Mouse (Mus musculus) neural tube, embryonic 13.5 days (tissue): ENCODE measurements around the gene Stk4. TPM values are rescaled to one million over a fixed set of nuclear protein-coding genes. Genes with fewer than 3 reads are reported as not detected.
A peak's percentile ranks its signal among the peaks of the same experiment; 100 is the strongest.

ENCODE experiments used
- ATAC-seq: fragments of 200-750 bp; cut with Nextera tagmentation; 2 replicates; pipeline ENCODE4 v1.8.0; 2017; ENCODE audit warnings: low read depth, mild to moderate bottlenecking, moderate TSS enrichment, moderate library complexity
- H3K27ac ChIP-seq: fragments of 300-500 bp; sonication (generic); replicated peaks from 2 replicates; pipeline ENCODE4 v1.5.1; 2015; ENCODE audit warnings: moderate library complexity, mild to moderate bottlenecking, inconsistent platforms
- H3K27me3 ChIP-seq: fragments of 300-500 bp; sonication (generic); 2 replicates; pipeline ENCODE4 v1.6.1; 2015; ENCODE audit warnings: mild to moderate bottlenecking, inconsistent platforms
- H3K36me3 ChIP-seq: fragments of 300-500 bp; sonication (generic); 2 replicates; pipeline ENCODE4 v1.6.1; 2015; ENCODE audit warnings: mild to moderate bottlenecking, inconsistent platforms
- H3K4me1 ChIP-seq: fragments of 300-500 bp; sonication (generic); replicated peaks from 2 replicates; pipeline ENCODE4 v1.6.1; 2015; ENCODE audit warnings: inconsistent platforms
- H3K4me2 ChIP-seq: fragments of 300-500 bp; sonication (generic); 2 replicates; pipeline ENCODE4 v1.6.1; 2015; ENCODE audit warnings: inconsistent platforms, mild to moderate bottlenecking, moderate library complexity
- H3K4me3 ChIP-seq: fragments of 300-500 bp; sonication (generic); 2 replicates; pipeline ENCODE4 v1.5.1; 2015; ENCODE audit warnings: mild to moderate bottlenecking, inconsistent platforms
- H3K9ac ChIP-seq: fragments of 300-500 bp; sonication (generic); 2 replicates; pipeline ENCODE4 v1.6.1; 2015; ENCODE audit warnings: moderate library complexity, mild to moderate bottlenecking, inconsistent platforms
- H3K9me3 ChIP-seq: fragments of 300-500 bp; sonication (generic); 2 replicates; pipeline ENCODE4 v1.6.1; 2016; ENCODE audit warnings: inconsistent platforms
- WGBS: fragments of 180-500 bp; shearing (Covaris S2); methylation state at CpG from one replicate; pipeline ENCODE4 v1.1.7; 2015; 5-methylcytosine and 5-hydroxymethylcytosine counted together
- polyA plus RNA-seq: library from polyadenylated mRNA; unstranded; fragments of >200 nt; fragmentation: Nextera tagmentation; extraction: Ambion mirVana; gene quantifications from 2 replicates; pipeline ENCODE4 v1.2.1, GENCODE M21; 2015

Stk4 gene
- 19.4 and 21.2 TPM in 2 replicates for polyA plus RNA-seq

DNA sequence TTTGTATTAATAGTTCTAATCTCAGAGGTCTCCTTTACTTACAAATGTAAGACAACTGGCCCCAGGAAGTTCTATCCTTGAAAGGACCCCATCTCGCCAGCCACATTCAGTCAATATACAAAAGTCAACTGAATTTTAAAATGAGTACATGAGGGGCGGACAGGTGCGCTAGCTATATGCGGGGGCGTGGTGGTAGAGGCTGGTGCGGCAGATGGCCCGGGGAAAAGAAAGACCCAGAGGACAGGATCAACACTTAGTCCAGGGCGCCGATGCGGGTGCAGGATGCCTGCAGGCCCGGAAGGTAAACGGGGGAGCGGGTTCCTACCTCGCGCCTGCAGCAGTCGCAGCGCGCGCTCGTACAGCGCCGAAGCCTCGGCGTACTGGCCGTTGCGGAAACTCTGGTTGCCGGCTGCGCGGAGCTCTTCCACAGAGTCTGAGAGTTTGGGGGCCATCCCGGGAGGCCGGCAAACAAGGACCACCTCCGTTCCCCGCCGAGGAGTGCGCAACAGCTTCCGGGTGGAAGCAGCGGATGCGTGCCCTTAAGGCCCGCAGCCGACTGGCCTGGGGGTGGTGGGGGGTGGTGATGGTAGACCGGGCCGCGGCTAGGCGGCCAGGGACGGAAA is at the start of gene Stk4:
Gene Stk4, plus strand, starts transcription at position 181 of the 623 bp plus-strand sequence.
- Histone ChIP-seq H3K27ac (peak within 1 kb of the TSS; percentile 87), H3K9me3 (no peaks in the 10 kb centered on the region), H3K36me3 (peaks cover 18% of the 10 kb centered on the region), H3K4me3 (peak within 1 kb of the TSS; percentile 96), H3K9ac (peak within 1 kb of the TSS; percentile 92), H3K27me3 (no peaks in the 10 kb centered on the region), H3K4me2 (peak within 1 kb of the TSS; percentile 94), H3K4me1 (peaks cover 38% of the 10 kb centered on the region)
- WGBS: under 1% methylated on average over 45 of the region's 45 CpGs
- peak; percentile 45 for ATAC-seq

DNA sequence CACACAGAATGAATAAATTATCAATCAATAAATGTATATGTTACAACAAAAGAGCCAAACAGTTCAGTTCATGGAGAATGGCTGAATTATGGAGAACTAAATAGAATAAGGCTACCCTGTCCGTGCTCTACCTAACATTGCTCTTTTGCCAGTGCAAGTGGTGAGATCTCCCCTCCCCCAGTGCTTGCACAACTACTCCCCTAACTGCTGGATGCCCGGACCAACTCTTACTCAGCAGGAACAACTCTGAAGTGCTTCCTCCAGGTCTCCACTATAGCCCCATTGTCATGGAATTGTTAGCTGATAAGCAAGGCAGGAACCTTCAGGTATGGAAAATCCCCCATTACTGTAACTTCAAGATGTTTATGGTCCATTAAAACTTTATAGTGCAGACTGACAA is 48.0 kb upstream of the Stk4 start:
- no peak overlapping the region for H3K4me3 ChIP-seq
- no peaks in the 10 kb centered on the region for H3K4me1 ChIP-seq
- no peak for ATAC-seq
- WGBS: 56% methylated on average over 2 of the region's 2 CpGs
- H3K27me3 ChIP-seq: no peaks in the 10 kb centered on the region
- no peak overlapping the region for H3K4me2 ChIP-seq
- H3K9ac ChIP-seq: no peak overlapping the region
- no peak overlapping the region for H3K27ac ChIP-seq
- H3K36me3 ChIP-seq: peaks cover 29% of the 10 kb centered on the region
- no peaks in the 10 kb centered on the region for H3K9me3 ChIP-seq

DNA sequence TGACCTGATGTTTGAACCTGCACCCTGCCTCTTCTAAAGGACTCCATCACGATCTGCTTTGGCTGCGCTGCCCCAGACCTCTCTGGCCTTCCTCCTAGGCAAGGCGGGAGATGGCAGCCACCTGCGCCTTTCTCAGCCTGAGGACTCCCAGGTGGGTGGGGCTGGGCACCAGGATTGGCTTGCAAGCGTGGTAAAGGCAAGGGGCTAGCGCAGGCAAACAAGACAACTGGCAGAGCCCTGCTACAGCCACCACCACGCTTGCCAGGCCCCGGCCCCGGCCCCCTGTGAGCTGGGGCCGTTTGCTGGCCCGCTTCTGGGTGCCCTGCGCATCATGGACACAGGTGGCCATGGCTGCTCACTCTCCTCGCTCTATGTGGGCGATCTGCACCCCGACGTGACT is 45.0 kb upstream of the Stk4 start, which contains the start of gene Pabpc1l:
Gene Pabpc1l, plus strand, starts transcription at position 301 of the 400 bp plus-strand sequence.
- no peak within 1 kb of the TSS for H3K9ac ChIP-seq
- H3K4me1 ChIP-seq: no peaks in the 10 kb centered on the region
- no peak within 1 kb of the TSS for H3K27ac ChIP-seq
- H3K9me3 ChIP-seq: no peaks in the 10 kb centered on the region
- H3K4me3 ChIP-seq: no peak within 1 kb of the TSS
- H3K36me3 ChIP-seq: 0 out of 2 replicates have a peak, but pooled peaks cover 2% of the 10 kb centered on the region
- H3K27me3 ChIP-seq: no peaks in the 10 kb centered on the region
- no peak within 1 kb of the TSS for H3K4me2 ChIP-seq
- 88% methylated on average over 16 of the region's 16 CpGs for WGBS
- no peak for ATAC-seq

DNA sequence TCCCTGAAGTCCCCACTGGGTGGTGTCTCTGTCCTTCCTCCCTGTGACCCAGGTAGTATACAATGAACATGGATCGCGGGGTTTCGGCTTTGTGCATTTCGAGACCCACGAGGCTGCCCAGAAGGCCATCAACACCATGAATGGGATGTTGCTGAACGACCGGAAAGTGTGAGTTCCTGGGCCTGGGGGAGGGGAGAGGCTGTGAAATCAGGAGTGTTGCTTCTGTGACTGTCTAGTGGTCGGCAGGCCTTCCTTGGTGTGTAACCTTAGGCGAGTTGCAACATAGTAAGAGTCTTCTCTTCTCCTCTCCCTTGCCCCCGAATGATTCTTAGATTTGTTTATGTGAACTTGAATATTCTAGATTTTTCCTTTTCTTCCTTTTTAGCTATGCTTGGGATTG is 39.0 kb upstream of the Stk4 start:
- Histone ChIP-seq H3K27me3 (no peaks in the 10 kb centered on the region), H3K36me3 (no peaks in the 10 kb centered on the region)

DNA sequence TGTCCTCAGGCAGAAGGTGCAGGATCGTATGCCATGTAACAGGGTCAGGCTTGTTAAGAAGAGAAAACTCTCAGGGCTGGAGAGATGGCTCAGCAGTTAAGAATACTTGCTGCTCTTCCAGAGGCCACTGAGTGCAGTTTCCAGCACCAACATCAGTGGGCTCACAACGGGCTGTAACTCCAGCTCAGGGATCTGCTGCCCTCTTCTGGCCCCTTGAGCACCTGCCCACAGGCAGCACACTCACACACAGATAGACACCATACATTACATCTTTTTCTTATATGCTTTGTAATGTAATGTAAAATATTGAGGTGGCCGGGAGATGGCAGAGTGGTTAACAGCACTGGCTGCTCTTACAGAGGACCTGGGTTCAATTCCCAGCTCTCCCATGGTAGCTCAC is 37.1 kb upstream of the Stk4 start:
- no peaks in the 10 kb centered on the region for H3K9me3 ChIP-seq
- H3K27me3 ChIP-seq: no peaks in the 10 kb centered on the region
- no peak overlapping the region for H3K27ac ChIP-seq
- H3K4me2 ChIP-seq: no peak overlapping the region
- H3K4me3 ChIP-seq: no peak overlapping the region
- ATAC-seq: no peak
- H3K36me3 ChIP-seq: no peaks in the 10 kb centered on the region
- H3K9ac ChIP-seq: no peak overlapping the region
- H3K4me1 ChIP-seq: no peaks in the 10 kb centered on the region
- WGBS: 95% methylated on average over 3 of the region's 3 CpGs

More for the DNA sequence above, 39.0 kb upstream of the Stk4 start:
- ATAC-seq: no peak
- WGBS: 69% methylated on average over 10 of the region's 10 CpGs
- Histone ChIP-seq H3K9ac (no peak overlapping the region), H3K4me2 (no peak overlapping the region), H3K27ac (no peak overlapping the region), H3K4me3 (no peak overlapping the region), H3K9me3 (no peaks in the 10 kb centered on the region), H3K4me1 (no peaks in the 10 kb centered on the region)

DNA sequence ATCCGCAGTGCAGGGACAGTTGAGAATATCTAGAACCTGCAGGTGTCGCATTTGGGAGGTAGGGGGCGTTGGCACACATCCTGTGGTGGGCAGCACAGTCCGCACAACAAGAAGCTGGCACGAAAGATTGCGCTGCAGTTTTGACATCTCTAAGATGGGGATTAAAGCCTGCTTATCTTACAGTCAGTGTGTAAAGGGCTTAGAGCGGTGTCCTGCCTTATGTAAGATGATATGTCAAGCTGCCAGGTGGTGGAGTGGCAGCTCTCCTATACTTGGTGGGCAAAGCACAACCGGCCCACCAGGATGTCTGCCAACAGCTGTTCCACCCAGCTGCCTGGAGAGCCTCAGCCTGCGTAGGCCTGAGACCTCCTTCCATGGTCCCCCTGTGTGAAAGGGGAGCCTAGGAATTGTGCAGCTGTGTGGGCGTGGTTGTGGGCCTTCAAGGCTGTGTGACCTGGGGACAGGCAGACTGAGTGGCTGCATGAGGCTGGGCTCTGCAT is 33.6 kb upstream of the Stk4 start:
- H3K9me3 ChIP-seq: no peaks in the 10 kb centered on the region

DNA sequence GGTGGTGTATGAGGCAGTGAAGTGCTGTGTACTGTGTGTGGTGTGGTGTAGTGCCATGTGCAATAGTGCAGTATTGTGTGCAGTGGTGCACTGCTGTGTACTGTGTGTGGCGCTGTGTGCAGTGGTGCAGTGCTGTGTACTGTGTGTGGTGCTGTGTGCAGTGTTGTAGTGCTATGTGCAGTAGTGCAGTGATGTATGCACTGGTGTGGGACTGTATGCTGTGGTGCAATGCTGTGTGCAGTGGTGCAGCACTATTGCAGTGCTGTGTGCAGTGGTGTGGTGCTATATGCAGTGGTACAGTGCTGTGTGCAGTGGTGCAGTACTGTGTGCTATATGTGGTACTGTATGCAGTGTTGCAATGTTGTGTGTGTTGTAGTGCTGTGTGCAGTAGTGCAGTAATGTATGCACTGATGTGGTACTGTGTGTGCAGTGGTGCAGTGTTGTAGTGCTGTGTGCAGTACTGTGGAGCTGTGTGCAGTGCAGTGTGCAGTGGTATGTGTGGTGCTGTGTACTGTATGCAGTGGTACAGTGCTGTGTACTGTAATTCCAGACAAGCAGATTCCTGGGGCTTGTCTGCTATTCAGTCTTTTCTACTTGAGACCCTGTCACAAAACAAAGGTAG is 31.6 kb upstream of the Stk4 start:
- no peaks in the 10 kb centered on the region for H3K4me1 ChIP-seq
- no peaks in the 10 kb centered on the region for H3K9me3 ChIP-seq
- no peak overlapping the region for H3K9ac ChIP-seq
- no peak overlapping the region for H3K4me3 ChIP-seq
- no peak overlapping the region for H3K4me2 ChIP-seq
- no peak overlapping the region for H3K27ac ChIP-seq
- ATAC-seq: peak; percentile 43; the same call in 1 of the 2 replicates
- H3K27me3 ChIP-seq: no peaks in the 10 kb centered on the region
- H3K36me3 ChIP-seq: no peaks in the 10 kb centered on the region
- 93% methylated on average over 1 of the region's 1 CpGs for WGBS

More for the DNA sequence above, 33.6 kb upstream of the Stk4 start:
- Histone ChIP-seq H3K4me3 (no peak overlapping the region), H3K4me1 (no peaks in the 10 kb centered on the region), H3K4me2 (no peak overlapping the region), H3K36me3 (no peaks in the 10 kb centered on the region), H3K27ac (no peak overlapping the region), H3K9ac (no peak overlapping the region), H3K27me3 (no peaks in the 10 kb centered on the region)
- no peak for ATAC-seq
- WGBS: 61% methylated on average over 10 of the region's 10 CpGs

DNA sequence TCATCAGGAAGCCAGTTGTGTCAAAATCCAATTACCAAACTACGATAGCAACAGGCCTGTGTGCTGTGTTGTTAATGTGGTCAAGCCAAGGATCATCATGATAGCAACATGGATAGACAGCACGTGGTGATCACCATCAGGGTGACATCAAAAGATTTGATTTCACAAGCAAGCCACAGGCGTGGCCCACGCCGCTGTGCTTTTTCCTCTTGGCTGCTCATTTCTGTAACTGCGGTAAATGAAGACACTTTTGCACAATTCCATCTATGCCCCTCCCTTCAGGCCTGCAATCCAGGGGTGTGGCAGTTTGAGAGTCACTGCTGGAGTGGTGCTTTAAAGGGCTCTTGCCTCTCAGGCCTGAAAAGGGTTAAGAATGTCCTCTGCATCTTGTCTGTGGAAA is 29.2 kb upstream of the Stk4 start:
- H3K36me3 ChIP-seq: no peaks in the 10 kb centered on the region
- H3K4me1 ChIP-seq: no peaks in the 10 kb centered on the region
- H3K4me3 ChIP-seq: no peak overlapping the region
- H3K27ac ChIP-seq: no peak overlapping the region
- 91% methylated on average over 6 of the region's 6 CpGs for WGBS
- H3K4me2 ChIP-seq: no peak overlapping the region
- H3K9me3 ChIP-seq: no peaks in the 10 kb centered on the region
- H3K27me3 ChIP-seq: no peaks in the 10 kb centered on the region
- H3K9ac ChIP-seq: no peak overlapping the region
- no peak for ATAC-seq

DNA sequence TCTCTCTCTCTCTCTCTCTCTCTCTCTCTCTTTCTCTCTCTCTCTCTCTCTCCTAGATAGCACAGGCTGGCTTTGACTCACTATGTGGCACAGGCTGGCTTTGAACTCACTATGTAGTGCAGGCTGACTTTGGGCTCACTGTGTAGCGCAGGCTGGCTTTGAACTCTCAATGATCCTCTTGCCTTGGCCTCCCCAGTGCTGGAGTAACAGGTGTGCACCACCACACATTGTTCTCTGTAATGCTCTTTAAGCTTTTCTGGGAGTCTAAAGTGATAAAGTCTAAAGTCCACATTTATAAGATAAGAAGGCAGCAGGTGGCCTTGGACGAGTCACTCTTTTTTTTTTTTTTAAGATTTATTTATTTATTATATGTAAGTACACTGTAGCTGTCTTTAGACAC is 28.6 kb upstream of the Stk4 start:
- no peaks in the 10 kb centered on the region for H3K36me3 ChIP-seq
- no peak for ATAC-seq
- 94% methylated on average over 2 of the region's 2 CpGs for WGBS
- no peaks in the 10 kb centered on the region for H3K4me1 ChIP-seq
- no peak overlapping the region for H3K27ac ChIP-seq
- no peaks in the 10 kb centered on the region for H3K9me3 ChIP-seq
- no peaks in the 10 kb centered on the region for H3K27me3 ChIP-seq
- no peak overlapping the region for H3K4me2 ChIP-seq
- no peak overlapping the region for H3K9ac ChIP-seq
- no peak overlapping the region for H3K4me3 ChIP-seq

DNA sequence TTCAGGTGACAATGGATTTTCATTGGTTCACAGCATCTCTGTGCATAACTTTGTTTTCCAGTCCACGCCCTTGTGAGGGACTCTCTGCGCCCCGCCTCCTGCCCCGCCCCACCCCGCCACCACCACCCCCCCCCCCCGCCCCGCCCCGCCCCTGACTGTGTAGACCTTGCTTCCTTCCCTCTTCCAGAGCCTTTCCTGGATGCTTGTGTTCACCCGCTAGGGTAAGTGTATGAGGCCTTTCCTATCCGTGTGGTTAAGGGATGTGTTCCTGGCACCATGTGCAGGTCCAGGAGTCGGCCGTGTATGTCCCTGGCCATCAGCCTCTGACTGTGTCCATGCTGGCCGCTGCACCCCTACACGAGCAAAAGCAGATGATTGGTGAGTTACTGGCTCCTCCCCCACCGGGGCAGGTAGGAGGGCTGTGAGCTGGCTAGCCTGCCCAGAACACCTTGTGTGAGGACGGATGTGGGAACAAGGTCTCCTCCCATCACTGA is 22.9 kb upstream of the Stk4 start:
- H3K36me3 ChIP-seq: peaks cover 16% of the 10 kb centered on the region
- H3K4me2 ChIP-seq: peak overlapping the region; percentile 49
- H3K9me3 ChIP-seq: no peaks in the 10 kb centered on the region
- peak overlapping the region; percentile 24 for H3K4me3 ChIP-seq
- peaks cover 3% of the 10 kb centered on the region; the same call in 1 of the 2 replicates for H3K4me1 ChIP-seq
- ATAC-seq: peak; percentile 53; the same call in 1 of the 2 replicates
- no peaks in the 10 kb centered on the region for H3K27me3 ChIP-seq
- 6% methylated on average over 10 of the region's 16 CpGs for WGBS
- no peak overlapping the region for H3K27ac ChIP-seq
- H3K9ac ChIP-seq: peak overlapping the region; percentile 43; the same call in 1 of the 2 replicates

DNA sequence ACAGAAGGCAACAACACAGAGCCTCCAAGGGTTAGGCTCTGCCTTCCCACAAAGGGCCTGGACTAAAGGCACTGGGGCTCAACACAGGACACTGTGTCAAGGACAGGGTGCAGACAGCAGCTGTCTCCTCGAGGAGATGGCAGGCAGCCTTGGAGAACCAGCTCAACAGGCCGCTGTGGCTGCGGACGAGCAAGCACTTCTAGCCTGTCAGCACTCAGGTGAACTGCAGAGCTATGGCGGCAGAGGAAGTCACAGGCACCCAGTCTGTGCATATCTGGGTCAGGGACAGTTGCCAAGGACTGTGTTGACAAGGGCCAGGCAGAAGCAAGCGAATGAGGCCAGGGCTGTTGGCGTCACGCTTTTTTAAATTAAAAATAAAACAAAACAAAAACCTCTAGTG is 16.4 kb upstream of the Stk4 start:
- Histone ChIP-seq H3K27me3 (no peaks in the 10 kb centered on the region), H3K9me3 (no peaks in the 10 kb centered on the region), H3K4me2 (no peak overlapping the region), H3K4me1 (no peaks in the 10 kb centered on the region), H3K4me3 (no peak overlapping the region), H3K27ac (no peak overlapping the region), H3K9ac (no peak overlapping the region), H3K36me3 (peaks cover 75% of the 10 kb centered on the region)
- no peak for ATAC-seq
- WGBS: 96% methylated on average over 8 of the region's 8 CpGs

DNA sequence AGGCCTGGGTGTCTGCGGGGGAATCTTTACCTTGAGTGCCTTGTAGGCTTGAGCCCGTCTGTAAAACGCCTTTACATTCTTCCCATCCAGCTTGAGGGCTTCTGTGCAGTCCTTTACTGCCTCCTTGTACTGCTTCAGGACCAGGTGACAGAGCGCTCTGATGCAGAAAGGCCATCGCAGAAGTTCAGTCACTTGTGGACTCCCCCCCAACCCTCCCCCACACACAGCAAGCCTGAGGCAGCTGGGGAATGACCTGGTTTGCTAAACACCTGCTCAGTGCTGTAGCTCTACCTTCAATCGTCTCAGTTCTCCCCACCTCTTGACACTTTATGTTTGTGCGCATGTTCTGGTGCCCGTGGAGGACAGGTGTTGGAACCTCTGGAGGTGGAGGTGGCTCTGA is 15.5 kb upstream of the Stk4 start:
- 96% methylated on average over 8 of the region's 8 CpGs for WGBS
- Histone ChIP-seq H3K36me3 (peaks cover 82% of the 10 kb centered on the region), H3K27me3 (no peaks in the 10 kb centered on the region)

More for the DNA sequence above, 15.5 kb upstream of the Stk4 start:
- no peak overlapping the region for H3K27ac ChIP-seq
- no peak overlapping the region for H3K4me2 ChIP-seq
- no peak for ATAC-seq
- no peaks in the 10 kb centered on the region for H3K4me1 ChIP-seq
- no peak overlapping the region for H3K9ac ChIP-seq
- H3K9me3 ChIP-seq: no peaks in the 10 kb centered on the region
- no peak overlapping the region for H3K4me3 ChIP-seq
